Mouse (Mus musculus): ENCODE measurements around the gene Gnl3l.

Gnl3l gene

GRCm38 (mm10) chrX:151016938-151017877 is at the start of gene Gnl3l:
Gnl3l (minus strand) TSS chrX:151017322.
- peak; percentile 79 for DNase-seq (ENCODE audit: low read depth, low spot score)

DNA sequence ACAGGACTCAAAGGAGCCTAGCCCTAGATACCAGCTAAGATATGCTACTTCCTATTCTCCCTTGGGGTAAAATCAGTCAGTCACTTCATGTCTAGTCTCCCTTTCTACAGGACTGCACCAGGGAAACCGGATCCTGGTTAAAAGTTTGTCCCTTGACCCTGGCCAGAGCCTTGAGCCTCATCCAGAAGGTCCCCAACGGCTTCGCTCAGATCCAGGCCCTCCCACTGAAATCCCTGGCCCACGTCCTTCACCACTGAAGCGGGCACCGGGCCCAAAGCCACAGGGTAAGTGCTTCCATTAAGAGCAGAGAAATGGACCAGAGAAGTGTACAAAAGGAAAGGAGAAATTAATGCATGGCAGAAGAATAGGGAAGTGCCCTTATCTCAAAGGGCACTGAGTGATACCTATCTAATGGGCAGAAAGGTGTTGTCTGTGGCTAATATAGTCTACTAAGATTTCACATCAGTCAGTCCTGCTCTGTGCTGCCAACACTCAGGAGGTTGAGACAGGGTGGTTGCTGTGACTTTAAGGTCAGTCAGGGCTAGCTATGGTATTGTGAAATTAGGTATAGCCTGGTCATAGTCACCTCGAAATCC is 49.0 kb upstream of the Gnl3l start:
- DNase-seq (ENCODE audit: low read depth, low spot score), result no peak

- DNase-seq (ENCODE audit: low read depth, low spot score), result no peak
These were observed 44.6 kb upstream of the Gnl3l start for GRCm38 (mm10) chrX:151061615-151062299.

DNA sequence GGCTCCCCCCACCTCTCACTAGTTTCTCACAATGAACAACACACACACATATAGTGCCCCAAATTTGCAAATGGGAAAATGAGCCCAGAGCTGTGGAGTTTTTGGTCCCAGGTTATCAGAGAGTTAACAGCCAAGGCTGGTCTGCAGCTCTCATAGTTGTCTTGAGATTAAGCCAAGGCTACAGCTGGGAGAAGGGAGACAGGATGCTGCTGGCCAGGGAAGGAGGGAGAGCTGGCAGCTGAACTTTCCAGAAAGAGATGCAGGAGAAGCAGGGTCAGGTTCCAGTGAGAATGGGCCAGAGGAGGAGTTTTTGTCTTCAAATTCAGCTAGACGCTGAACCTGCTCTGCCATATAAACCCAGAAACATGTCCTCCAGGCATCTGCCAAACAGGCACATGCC is 42.2 kb upstream of the Gnl3l start:
- DNase-seq (ENCODE audit: low read depth, low spot score), result no peak

DNA sequence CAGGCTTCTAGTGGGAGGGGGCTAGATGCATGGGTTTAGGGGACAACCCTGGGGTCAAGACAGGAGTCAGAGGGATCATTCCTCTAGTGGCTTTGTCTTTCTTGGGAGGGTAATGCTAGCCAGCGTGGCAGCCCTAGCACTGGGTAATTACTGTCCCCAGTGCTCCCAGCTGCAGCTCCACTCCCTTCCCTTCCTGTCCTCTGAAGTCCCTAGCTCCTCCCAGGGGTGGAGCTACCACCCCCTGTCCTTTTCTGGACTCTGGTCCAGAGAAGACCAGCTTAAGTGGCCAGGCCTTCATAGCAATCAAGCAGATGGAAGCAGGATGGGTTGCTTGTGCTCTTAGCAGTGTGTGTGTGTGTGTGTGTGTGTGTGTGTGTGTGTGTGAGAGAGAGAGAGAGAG is 38.4 kb upstream of the Gnl3l start:
- no peak for DNase-seq (ENCODE audit: low read depth, low spot score)

DNA sequence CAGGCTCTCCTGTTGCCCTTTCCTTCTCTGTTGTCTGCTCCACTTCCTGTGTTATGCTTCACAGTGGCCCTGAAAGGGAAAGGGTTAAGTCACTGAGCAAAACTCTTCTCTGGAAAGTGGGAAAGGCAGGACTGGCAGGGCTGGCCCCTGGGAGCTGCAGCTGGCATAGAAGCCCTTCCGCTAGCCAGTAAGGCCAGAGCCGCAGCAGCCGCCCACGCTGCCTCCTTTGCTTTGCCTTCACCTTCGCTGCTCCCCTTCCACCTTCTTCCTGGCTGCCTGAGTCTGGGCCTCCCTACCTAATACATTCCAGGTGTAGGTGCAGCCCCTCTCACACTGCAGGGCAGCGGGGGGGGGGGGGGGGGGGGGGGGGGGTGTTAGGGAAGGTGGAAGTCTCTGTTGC is 37.4 kb upstream of the Gnl3l start:
- no peak for DNase-seq (ENCODE audit: low read depth, low spot score)

- no peak for DNase-seq (ENCODE audit: low read depth, low spot score)
These were observed 33.2 kb upstream of the Gnl3l start for GRCm38 (mm10) chrX:151050337-151050736.

DNA sequence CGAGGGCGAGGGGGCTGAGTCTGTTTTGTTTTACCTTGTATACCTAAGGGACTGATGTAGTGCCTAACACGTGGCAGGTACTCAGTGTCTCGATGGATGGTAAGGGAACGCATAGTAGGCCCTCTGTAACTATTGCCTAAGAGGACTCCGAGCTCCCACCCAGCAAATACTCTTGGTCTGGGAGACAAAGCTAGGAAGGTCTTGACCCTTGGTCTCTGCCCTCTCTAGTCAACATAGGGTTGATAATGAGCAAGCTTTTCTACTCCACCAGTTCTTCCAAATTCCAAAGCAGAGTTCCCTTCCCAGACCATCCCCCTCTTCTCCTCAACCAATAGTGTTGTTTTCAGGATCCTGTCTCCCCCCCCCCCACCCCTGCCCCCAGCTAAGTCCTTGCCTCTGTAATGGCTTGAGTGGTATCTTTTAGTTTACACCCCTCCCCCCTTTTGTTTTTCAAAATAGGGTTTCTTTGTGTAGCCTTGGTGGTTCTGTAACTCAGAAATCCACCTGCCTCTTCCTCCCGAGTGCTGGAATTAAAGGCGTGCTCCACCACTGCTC is 32.6 kb upstream of the Gnl3l start:
- no peak for DNase-seq (ENCODE audit: low read depth, low spot score)

- peak; percentile 4 for DNase-seq (ENCODE audit: low read depth, low spot score)
These were observed 30.4 kb upstream of the Gnl3l start for GRCm38 (mm10) chrX:151047431-151048058.

DNA sequence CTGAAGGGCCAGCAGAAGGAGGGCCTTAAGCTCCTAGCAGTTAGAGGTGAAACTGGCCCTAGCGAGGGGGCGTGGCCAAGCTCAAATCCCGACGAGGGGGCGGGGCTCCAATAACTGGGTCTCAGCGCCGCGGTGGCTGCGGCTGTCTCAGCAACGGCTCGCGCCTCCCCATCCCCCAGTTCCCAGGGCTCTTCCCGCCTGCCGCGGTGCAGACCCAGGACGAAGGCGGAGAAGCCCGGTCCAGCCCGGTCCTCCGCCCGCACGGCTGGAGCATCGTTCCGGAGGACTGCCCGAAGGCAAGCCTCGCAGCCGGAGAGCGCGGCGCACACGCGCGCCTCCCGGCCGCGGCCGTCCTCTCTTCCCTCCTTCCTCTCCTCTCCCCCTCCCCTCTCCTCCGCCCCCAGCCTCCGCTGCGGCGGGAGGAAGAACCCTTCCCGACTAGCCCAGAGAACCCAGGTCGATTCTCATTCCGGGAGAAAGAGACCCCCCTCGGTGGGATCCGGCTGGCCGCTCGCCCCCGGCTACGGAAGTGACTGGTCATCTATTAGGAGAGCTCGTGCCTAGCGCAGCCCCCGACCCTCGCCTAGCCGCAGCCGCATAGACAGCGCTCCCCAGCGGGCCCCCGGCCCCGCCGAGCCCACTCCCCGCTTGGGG is 29.8 kb upstream of the Gnl3l start:
- DNase-seq (ENCODE audit: low read depth, low spot score), result peak; percentile 68

DNA sequence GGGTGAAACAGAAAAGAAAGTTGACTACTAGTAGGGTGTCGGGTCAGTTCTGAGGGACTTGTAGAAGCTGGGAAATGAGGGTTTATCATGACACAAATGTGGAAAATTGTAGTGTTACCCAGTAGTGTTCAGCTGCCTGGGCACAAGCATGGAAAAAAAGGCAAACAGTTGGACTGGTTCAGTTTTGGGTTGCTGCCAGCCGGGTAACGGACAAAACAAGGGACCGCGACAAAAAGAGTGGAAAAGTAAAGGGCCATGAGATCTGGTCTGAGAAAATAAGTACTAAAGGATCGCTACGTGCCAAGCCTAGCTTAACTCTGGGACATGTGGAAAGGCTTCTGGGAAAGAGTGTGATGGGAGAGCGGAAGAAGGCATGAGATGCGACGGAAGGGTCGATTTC is 29.2 kb upstream of the Gnl3l start:
- no peak for DNase-seq (ENCODE audit: low read depth, low spot score)

- DNase-seq (ENCODE audit: low read depth, low spot score), result no peak
These were observed 28.7 kb upstream of the Gnl3l start, which contains the start of gene Fgd1 for GRCm38 (mm10) chrX:151045850-151046249. Fgd1 (plus strand) TSS chrX:151046150.

GRCm38 (mm10) chrX:151041223-151041622 is 24.1 kb upstream of the Gnl3l start:
- DNase-seq (ENCODE audit: low read depth, low spot score), result no peak

- DNase-seq (ENCODE audit: low read depth, low spot score), result no peak
These were observed 14.3 kb upstream of the Gnl3l start for GRCm38 (mm10) chrX:151031400-151031799.

DNA sequence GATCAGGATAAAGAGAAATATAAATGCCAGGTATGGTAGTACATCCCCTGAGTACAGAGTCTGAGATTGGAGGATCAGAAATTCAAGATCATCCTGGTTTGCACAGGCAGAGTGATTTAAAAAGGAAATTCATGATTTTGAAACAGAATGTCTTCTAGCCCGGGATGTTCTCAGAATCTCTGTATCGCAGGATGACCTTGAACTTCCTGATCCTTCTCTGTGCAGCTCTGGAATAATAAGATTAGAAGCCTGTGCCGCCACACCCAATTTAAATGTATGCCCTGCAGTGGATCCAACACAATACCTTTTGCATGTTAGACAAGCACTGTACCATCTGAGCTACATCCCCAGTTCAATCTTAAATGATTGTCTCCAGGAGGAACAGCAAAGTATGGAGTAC is 1.7 kb upstream of the Gnl3l start:
- no peak for DNase-seq (ENCODE audit: low read depth, low spot score)

GRCm38 (mm10) chrX:151017897-151018296 is 775 bp upstream of the Gnl3l start:
- no peak for DNase-seq (ENCODE audit: low read depth, low spot score)

DNA sequence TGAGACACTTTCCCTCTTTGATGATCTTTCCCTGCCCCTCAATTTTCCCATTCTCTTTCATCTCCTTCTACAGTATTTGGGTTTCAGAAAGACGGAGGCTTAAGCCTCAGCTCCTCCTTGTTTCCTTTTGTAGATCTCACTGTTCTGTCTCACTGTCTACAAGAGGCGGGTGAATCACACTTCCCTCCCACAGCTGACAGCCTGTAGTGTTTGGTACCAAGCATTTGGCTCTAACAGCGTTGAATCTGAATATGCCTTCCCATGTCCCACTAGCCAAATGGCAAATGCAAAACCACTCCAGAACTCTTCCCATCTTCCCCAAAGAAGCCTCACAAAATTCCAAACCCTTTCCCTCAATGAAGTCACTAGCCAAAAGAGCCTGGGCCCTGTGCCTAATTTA is 20.3 kb downstream of the Gnl3l start:
- DNase-seq (ENCODE audit: low read depth, low spot score), result no peak

GRCm38 (mm10) chrX:150981621-150982020 is 35.5 kb downstream of the Gnl3l start:
- DNase-seq (ENCODE audit: low read depth, low spot score), result no peak

DNA sequence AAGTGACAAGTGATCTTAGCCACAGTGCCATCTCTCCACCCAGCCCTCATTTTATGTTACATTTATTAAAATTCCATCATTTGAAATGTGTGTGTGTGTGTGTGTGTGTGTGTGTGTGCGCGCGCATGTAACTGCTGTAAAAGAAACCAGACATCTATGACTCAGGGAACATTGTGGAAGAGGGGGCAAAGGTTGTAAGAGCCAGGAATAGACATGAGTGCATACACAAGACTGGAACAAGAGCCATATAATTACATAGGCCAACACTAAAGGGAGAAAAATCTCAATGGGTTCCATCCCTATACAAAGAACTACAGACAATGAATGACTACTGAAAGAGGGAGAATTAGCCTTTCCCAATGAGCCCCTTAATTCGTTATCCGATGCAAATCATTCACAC is 41.7 kb downstream of the Gnl3l start:
- DNase-seq (ENCODE audit: low read depth, low spot score), result no peak

- DNase-seq (ENCODE audit: low read depth, low spot score), result no peak
These were observed 54.1 kb downstream of the Gnl3l start for GRCm38 (mm10) chrX:150963027-150963426.

GRCm38 (mm10) chrX:150960702-150961101 is 56.4 kb downstream of the Gnl3l start:
- no peak for DNase-seq (ENCODE audit: low read depth, low spot score)

All from retina, postnatal 7 days (tissue).